Mouse (Mus musculus) lung, postnatal 10 days (tissue): ENCODE measurements around the gene Adprm.
A peak's percentile ranks its signal among the peaks of the same experiment; 100 is the strongest.

ENCODE experiments used
- DNase-seq: peaks from one replicate; pipeline ENCODE4 v3.0.0; 2021

Adprm gene

GRCm38 (mm10) chr11:67022354-67023115 lies 29.9 kb downstream of the Adprm start:
- DNase-seq = no peak

- DNase-seq = peak; percentile 78
Measured at GRCm38 (mm10) chr11:67020948-67021347, 31.4 kb downstream of the Adprm start.

- DNase-seq = no peak
Measured at GRCm38 (mm10) chr11:67019711-67020475, 32.5 kb downstream of the Adprm start.

- DNase-seq = no peak
Measured at GRCm38 (mm10) chr11:67017801-67018591, 34.4 kb downstream of the Adprm start.

GRCm38 (mm10) chr11:67011635-67012034 lies 40.8 kb downstream of the Adprm start:
- no peak for DNase-seq

GRCm38 (mm10) chr11:67010430-67010829 lies 42.0 kb downstream of the Adprm start:
- peak; percentile 33 for DNase-seq

GRCm38 (mm10) chr11:67008528-67008927 lies 43.9 kb downstream of the Adprm start:
- DNase-seq = no peak

- no peak for DNase-seq
Measured at GRCm38 (mm10) chr11:67007961-67008360, 44.4 kb downstream of the Adprm start.

GRCm38 (mm10) chr11:67002911-67003310 lies 49.5 kb downstream of the Adprm start:
- DNase-seq = no peak

- no peak for DNase-seq
Measured at GRCm38 (mm10) chr11:67001717-67002116, 50.7 kb downstream of the Adprm start.

GRCm38 (mm10) chr11:67000671-67001070 lies 51.7 kb downstream of the Adprm start:
- no peak for DNase-seq

- DNase-seq = peak; percentile 77
Measured at GRCm38 (mm10) chr11:66998467-66999403, 53.7 kb downstream of the Adprm start.

GRCm38 (mm10) chr11:66996446-66996845 lies 55.9 kb downstream of the Adprm start:
- DNase-seq = no peak

GRCm38 (mm10) chr11:66993674-66994073 lies 58.7 kb downstream of the Adprm start:
- DNase-seq = no peak

- DNase-seq = no peak
Measured at GRCm38 (mm10) chr11:66992150-66992549, 60.2 kb downstream of the Adprm start.
